Mouse (Mus musculus) left cerebral cortex, adult 2 months (tissue): Measurements from ENCODE around the gene Eml1. TPM values are rescaled to one million over a fixed set of nuclear protein-coding genes. Genes with fewer than 3 reads are reported as not detected.
A peak's percentile ranks its signal among the peaks of the same experiment; 100 is the strongest.

ENCODE experiments used
- DNase-seq, 2 experiments: peaks; one replicate each; pipeline ENCODE4 v3.0.0; 2021 to 2022; ENCODE audit warnings: low spot score in 2 of 2, mixed read lengths in 1 of 2; ENCODE audit errors: extremely low spot score in 1 of 2
- H3K27ac ChIP-seq: fragments of 200-600 bp; 2 replicates; pipeline ENCODE4 v1.8.1; 2022
- H3K4me3 ChIP-seq: fragments of 200-600 bp; 2 replicates; pipeline ENCODE4 v1.8.1; 2022
- CTCF ChIP-seq: fragments of 200-600 bp; IDR thresholded peaks from 2 replicates; pipeline ENCODE4 v1.8.1; 2022; ENCODE audit warnings: antibody characterized with exemption, mild to moderate bottlenecking, moderate library complexity
- intact Hi-C: fragments of 180-260 bp; cut with DNase I; formaldehyde crosslinking; loops from one replicate; pipeline ENCODE4 v1.15.1; 2025
- total RNA-seq, 2 experiments: library from RNA; stranded (reverse); gene quantifications; 2 replicates each; pipeline ENCODE4 v1.2.3; 2021

Eml1 gene
- total RNA-seq, 2 experiments from 2014 or later = 65.7 to 68.2 TPM

DNA sequence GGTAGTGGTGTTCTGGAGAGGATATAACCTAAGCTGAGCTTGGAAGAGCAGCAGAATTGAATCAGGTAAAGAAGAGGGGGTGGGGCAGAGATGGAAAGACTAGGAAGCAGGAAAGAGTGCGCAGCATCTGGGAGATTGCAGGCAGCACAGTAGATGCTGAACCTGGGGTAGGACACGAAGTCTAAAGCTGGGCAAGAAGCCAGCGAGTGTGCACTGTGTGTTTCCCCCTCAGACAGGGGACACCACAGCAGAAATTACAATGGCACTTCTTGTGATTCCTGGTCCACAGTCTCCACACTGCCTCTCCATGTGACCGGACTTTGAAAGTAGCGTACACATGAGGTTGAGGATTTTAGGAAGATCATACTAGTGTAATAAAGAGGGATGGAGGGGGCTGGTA lies 79.8 kb downstream of the Eml1 start:
- Histone ChIP-seq H3K4me3 (no peak overlapping the region), H3K27ac (no peak overlapping the region)
- DNase-seq = no peak
- TF ChIP-seq CTCF = no peak
- intact Hi-C loops = no loop called here

GRCm38 (mm10) chr12:108452151-108452874 lies 81.6 kb downstream of the Eml1 start:
- intact Hi-C loops = no loop called here
- H3K27ac ChIP-seq = no peak overlapping the region
- no peak for DNase-seq
- no peak overlapping the region for H3K4me3 ChIP-seq
- no peak for TF ChIP-seq CTCF

- no peak for DNase-seq
- no peak for TF ChIP-seq CTCF
- no peak overlapping the region for H3K27ac ChIP-seq
Measured at GRCm38 (mm10) chr12:108453561-108454044, 82.8 kb downstream of the Eml1 start.

DNA sequence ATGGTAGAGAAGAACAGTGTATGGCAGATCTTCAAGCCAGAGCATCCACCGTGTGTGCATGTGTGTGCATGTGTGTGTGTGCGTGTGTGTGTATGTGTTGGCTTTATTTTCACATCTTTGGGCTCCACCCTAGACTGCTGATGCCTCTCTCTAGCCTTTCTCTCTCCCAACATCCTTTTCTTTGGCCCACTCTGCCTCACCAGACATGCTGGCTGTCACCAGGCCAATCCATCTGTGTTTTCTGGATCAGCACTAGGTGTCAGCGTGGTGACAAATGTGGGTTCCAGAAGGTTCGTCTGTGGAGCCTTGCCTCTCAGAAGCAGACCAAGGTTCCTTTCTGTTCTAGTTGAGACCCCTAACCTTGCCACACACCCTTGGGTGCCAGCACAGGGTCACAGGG lies 84.2 kb downstream of the Eml1 start:
- no peak for TF ChIP-seq CTCF
- Histone ChIP-seq H3K4me3 (no peak overlapping the region), H3K27ac (no peak overlapping the region)
- intact Hi-C loops = no loop called here
- DNase-seq = no peak

More at GRCm38 (mm10) chr12:108453561-108454044, 82.8 kb downstream of the Eml1 start:
- intact Hi-C loops = no loop called here
- no peak overlapping the region for H3K4me3 ChIP-seq

GRCm38 (mm10) chr12:108472898-108473297 lies 102.1 kb downstream of the Eml1 start:
- no peak overlapping the region for H3K4me3 ChIP-seq
- intact Hi-C loops = no loop called here
- H3K27ac ChIP-seq = no peak overlapping the region
- no peak for DNase-seq
- no peak for TF ChIP-seq CTCF

DNA sequence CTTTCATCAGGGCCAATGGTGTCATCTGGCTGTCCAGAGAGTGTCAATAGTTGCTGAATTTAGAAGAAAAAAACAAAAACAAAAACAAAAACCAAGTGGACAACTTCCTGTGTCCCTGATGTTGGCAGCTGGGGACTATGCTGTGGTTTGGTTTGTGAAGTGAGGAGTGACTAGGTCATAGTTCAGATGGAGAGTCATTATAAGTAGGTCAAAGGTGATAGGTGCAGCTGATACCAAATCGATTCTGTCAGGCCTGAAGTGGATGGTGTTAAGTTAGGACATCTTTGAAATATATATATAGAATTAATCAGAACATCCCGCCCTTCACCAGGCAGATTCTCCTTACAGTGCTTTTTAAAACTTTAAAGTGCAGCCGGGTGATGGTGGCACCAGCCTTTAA lies 103.7 kb downstream of the Eml1 start:
- DNase-seq = no peak
- TF ChIP-seq CTCF = no peak
- Histone ChIP-seq H3K4me3 (no peak overlapping the region), H3K27ac (no peak overlapping the region)
- intact Hi-C loops = no loop called here

DNA sequence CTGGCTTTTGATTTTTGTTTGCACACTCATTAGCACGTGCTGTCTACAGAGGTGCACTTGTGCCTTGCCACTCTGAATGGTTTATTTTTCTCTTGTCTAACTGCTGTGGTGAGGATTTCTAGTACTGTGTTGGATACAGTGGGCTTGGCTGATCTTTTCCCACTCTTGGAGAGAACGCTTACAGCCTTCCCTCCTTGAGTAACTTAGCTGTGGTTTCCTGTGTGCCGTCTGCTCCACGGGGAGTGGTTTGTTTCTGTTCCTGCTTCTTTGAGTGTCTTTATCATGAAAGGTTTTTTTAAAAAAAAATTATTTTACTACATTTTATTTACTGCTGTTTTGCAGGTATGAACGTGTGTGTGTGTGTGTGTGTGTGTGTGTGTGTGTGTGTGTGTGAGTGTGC lies 108.0 kb downstream of the Eml1 start:
- Histone ChIP-seq H3K4me3 (no peak overlapping the region), H3K27ac (no peak overlapping the region)
- no peak for TF ChIP-seq CTCF
- no peak for DNase-seq
- intact Hi-C loops = no loop called here

- intact Hi-C loops = no loop called here
- Histone ChIP-seq H3K4me3 (no peak overlapping the region), H3K27ac (no peak overlapping the region)
- TF ChIP-seq CTCF = no peak
- DNase-seq = no peak
Measured at GRCm38 (mm10) chr12:108480704-108481365, 110.1 kb downstream of the Eml1 start.

DNA sequence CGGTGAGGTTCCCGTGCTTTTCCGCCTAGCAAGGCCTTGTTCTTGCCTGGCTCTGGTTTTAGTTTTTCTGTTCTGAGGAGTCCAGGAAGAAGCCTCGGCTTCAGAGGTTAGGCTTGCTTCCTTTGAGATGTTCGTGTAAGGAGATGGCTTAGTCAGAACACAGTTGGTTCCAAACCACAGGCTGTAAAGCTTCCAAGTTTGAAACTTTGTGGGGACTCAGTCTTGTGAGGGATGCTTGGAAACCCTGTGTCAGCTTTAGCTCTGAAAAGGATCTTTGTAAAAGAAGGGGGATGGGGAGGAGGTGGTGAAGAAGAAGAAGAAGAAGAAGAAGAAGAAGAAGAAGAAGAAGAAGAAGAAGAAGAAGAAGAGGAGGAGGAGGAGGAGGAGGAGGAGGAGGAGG lies 118.3 kb downstream of the Eml1 start:
- H3K27ac ChIP-seq = no peak overlapping the region
- DNase-seq = no peak
- no peak for TF ChIP-seq CTCF
- intact Hi-C loops = no loop called here
- no peak overlapping the region for H3K4me3 ChIP-seq

- Histone ChIP-seq H3K27ac (no peak overlapping the region), H3K4me3 (no peak overlapping the region)
- DNase-seq = no peak
- intact Hi-C loops = loop anchor here (5.0 kb wide), 2 partner anchors 67 to 282 kb away; no protein-coding TSS in a partner anchor
- TF ChIP-seq CTCF = no peak
Measured at GRCm38 (mm10) chr12:108489741-108490140, 119.0 kb downstream of the Eml1 start.

- TF ChIP-seq CTCF = no peak
- no peak for DNase-seq
- no peak overlapping the region for H3K27ac ChIP-seq
- no peak overlapping the region for H3K4me3 ChIP-seq
- intact Hi-C loops = loop anchor here (5.0 kb wide), 2 partner anchors 68 to 283 kb away; no protein-coding TSS in a partner anchor
Measured at GRCm38 (mm10) chr12:108490336-108490735, 119.6 kb downstream of the Eml1 start.

DNA sequence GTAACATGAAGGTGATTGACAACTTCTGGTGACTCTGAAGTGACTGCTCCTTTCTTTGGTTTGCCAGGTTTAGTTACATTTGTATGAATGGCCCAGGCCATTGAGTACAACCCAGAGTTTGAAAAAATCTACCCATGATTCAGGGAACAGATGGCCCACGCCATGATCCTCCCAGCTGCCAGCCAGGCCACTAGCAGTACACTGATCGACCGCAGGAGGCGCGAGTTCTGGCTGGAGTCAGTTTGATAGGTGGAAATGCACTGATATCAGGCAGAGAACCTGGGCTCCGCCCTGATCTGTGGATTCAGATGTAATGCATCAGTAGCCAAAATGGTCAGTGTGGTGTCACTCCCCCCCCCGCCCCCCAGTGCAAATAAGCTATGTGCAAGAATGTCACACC lies 120.2 kb downstream of the Eml1 start:
- peak; percentile 39 for TF ChIP-seq CTCF
- no peak overlapping the region for H3K27ac ChIP-seq
- no peak for DNase-seq
- intact Hi-C loops = loop anchor here (5.0 kb wide), 2 partner anchors 69 to 284 kb away; no protein-coding TSS in a partner anchor
- no peak overlapping the region for H3K4me3 ChIP-seq
